Mouse (Mus musculus) ovary, postnatal 10 days (tissue): Measurements from ENCODE around the gene Hist1h2af.
"Not testable (repeated sequence)": the region's sequence is repeated elsewhere in the genome, so short reads cannot be mapped to it uniquely, and the experiment has no call there.

Experiments
- DNase-seq: peaks from one replicate; pipeline ENCODE4 v3.0.0; 2022; ENCODE audit warnings: low spot score

Gene Hist1h2af

GRCm38 (mm10) chr13:23535137-23536075 lies 1.7 kb downstream of the Hist1h2af start, which contains the start of gene Hist1h3g:
TSS of gene Hist1h3g (plus strand) at chr13:23535422.
- not testable (repeated sequence) for DNase-seq

GRCm38 (mm10) chr13:23536076-23536822 lies 2.5 kb downstream of the Hist1h2af start:
- no peak for DNase-seq

DNA sequence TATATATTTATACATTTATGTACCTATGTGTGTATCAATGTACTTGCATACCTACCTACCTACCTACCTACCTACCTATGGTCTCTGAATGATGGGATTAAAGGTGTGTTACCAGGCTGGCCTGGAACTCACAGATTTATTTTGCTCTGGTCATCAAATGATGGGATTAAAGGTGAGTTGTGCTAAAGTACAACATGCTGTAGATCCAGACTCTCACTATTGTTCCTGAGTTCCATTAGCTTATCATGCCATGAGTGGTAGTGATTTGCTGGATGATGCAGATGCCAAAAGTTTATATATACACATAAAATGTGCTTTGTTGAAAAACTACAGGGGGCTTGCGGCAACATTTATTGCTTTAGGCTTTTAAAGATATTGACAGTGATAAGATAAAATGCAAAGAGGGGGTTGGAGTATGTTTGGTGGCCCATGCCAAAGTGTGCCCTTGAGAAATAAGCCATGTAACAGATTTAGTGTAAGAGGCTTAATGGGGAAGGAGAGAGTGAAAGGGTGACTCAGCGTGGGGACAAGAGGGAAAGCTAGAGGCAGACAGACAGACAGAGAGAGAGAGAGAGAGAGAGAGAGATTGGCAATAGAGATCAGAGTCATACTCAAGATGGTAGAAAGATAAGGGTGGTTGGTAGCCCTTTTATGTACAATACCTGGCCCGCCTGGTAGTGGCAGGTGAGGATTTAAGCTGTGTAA lies 3.5 kb downstream of the Hist1h2af start:
- no peak for DNase-seq

- DNase-seq, result no peak
These were observed 4.5 kb downstream of the Hist1h2af start for GRCm38 (mm10) chr13:23538249-23538648.

GRCm38 (mm10) chr13:23539821-23540220 lies 6.1 kb downstream of the Hist1h2af start:
- not testable (repeated sequence) for DNase-seq

GRCm38 (mm10) chr13:23541497-23541896 lies 7.8 kb downstream of the Hist1h2af start:
- no peak for DNase-seq

GRCm38 (mm10) chr13:23542225-23542980 lies 8.7 kb downstream of the Hist1h2af start:
- DNase-seq, result not testable (repeated sequence)

DNA sequence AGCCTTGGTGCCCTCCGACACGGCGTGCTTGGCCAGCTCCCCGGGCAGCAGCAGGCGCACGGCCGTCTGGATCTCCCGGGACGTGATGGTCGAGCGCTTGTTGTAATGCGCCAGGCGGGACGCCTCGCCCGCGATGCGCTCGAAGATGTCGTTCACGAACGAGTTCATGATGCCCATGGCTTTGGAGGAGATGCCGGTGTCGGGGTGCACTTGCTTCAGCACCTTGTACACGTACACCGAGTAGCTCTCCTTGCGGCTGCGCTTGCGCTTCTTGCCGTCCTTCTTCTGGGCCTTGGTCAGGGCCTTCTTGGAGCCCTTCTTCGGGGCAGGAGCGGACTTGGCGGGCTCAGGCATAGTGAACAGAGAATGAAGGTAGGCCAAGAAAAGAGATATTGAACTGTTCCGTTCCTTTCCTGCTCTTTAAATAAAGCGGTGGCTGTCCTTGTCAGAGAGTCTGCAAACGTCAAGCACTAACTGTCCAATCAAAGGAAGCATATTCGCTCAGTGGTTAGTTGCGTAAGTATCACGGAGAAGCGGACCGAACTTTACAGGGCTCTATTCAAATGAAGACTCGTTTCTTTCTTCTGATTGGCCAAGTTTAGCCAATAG lies 9.4 kb downstream of the Hist1h2af start, which contains the start of gene Hist1h2bh:
TSS of gene Hist1h2bh (minus strand) at position 394 of the 609 bp plus-strand sequence.
- not testable (repeated sequence) for DNase-seq

DNA sequence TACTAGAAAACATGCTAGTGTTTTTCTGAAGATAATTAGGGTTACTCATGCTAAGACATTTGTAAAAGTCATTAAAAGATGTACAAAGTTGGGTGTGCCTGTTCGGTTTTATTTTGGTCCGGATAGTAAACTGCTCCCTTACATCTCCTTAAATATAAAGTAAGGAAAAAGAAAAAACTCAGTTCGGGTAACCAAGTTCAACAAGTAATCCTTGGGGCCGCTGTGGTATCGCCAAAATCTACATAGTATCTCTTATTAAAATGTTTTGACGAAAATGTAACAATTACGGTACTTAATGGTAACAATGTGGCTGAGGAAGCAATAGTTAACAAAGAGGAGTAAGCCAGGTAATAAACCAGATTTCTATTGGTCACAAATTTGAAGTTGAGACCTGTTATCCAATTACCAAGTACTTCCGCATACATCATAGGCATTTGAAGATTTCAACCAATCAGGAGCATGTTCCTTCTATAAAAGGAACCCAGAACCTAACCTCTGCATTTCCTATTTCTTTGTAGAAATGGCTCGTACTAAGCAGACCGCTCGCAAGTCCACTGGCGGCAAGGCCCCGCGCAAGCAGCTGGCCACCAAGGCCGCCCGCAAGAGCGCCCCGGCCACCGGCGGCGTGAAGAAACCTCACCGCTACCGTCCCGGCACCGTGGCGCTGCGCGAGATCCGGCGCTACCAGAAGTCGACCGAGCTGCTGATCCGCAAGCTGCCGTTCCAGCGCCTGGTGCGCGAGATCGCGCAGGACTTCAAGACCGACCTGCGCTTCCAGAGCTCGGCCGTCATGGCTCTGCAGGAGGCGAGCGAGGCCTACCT lies 10.5 kb downstream of the Hist1h2af start, which contains the start of gene Hist1h3f:
TSS of gene Hist1h3f (plus strand) at position 88 of the 822 bp plus-strand sequence.
- DNase-seq, result no peak

- not testable (repeated sequence) for DNase-seq
These were observed 11.0 kb downstream of the Hist1h2af start for GRCm38 (mm10) chr13:23544787-23545120.

DNA sequence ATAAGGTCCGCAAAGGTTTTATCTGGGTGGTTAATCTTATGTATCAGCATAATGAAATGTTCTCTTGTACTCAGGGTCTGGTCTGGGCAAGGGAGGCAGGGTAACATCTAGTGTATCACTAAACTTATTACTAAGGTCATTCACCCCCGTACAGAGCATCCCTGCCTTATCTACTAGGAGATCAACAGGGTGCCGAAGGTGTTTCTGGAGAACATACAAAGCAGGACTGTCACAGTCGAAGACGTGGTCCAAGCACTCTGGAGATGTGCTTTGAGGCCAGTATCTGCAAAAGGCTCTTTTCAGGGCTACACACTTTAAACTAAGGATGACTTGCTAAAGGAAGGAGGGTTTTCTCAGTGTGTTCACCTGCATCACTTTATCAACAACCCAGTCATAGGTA lies 13.0 kb downstream of the Hist1h2af start:
- no peak for DNase-seq

DNA sequence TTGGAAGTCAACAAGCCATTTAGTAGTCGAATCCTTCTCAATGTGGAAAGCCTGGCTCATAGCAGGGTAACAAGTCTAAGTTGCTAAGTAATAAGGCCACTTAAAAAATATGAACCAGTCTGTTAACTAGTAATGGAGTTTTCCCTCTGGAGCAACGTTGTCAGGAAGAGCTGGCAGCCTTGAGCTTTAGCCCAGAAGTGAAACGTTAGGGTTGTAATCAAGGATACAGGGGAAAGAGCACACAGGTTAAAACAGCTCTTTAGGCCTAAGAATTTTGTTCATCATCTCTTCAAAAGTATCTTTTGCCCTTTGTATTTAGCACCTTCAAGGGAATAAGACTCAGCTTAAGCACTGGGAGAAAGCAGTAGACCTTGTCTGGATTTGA lies 17.0 kb downstream of the Hist1h2af start:
- no peak for DNase-seq

- DNase-seq, result peak; percentile 74
These were observed 17.6 kb downstream of the Hist1h2af start, which contains the start of gene Hist1h4f for GRCm38 (mm10) chr13:23551146-23551834. TSS of gene Hist1h4f (minus strand) at chr13:23551648.

GRCm38 (mm10) chr13:23551931-23552914 lies 18.5 kb downstream of the Hist1h2af start:
- no peak for DNase-seq

DNA sequence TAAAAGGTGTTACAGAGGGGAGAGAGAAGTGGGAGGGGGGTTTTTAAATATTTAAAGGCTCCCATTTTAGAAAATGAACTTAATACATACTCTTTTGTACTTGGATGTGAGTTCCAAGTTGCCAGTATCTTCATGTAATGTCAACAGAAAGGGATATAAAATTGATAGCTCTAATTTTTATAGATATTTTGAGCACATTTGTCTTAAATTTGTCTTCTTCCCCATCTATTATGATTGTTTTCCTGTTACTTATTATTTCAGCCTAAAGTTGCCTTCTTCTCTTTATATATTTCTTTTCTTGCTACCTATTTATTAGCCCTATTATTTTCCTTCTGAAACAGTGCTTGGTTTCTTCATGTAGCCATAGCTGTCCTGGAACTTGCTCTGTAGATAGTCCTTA lies 19.3 kb downstream of the Hist1h2af start, which contains the start of gene Hist1h1d:
TSS of gene Hist1h1d (plus strand) at position 301 of the 400 bp plus-strand sequence.
- no peak for DNase-seq

- no peak for DNase-seq
These were observed 20.7 kb downstream of the Hist1h2af start for GRCm38 (mm10) chr13:23554393-23554792.

- DNase-seq, result peak; percentile 73
These were observed 21.5 kb downstream of the Hist1h2af start for GRCm38 (mm10) chr13:23554925-23555838.
